Mouse (Mus musculus): ENCODE measurements at regions not wholly inside any gene's neighbourhood (a gene's known extent, or its start where the extent isn't known, plus 50 kb on each side); places are given as distances from the start of the nearest gene placed in this dataset.

- H3K9me3 ChIP-seq (replicated peaks; ENCODE audit: control insufficient read depth, low read length, poor library complexity, severe bottlenecking), result no peaks in the 10 kb centered on the region
- H3K4me3 ChIP-seq (ENCODE audit: low read depth, low read length), result no peak overlapping the region
- no peak overlapping the region for H3K9ac ChIP-seq (ENCODE audit: low read depth, low read length)
- H3K36me3 ChIP-seq (ENCODE audit: control insufficient read depth, insufficient read depth, low read length), result no peaks in the 10 kb centered on the region
- 6% methylated on average over 5 of the region's 5 CpGs for WGBS
- no peak overlapping the region for H3K4me2 ChIP-seq (ENCODE audit: low read length)
- ATAC-seq, result peak; percentile 42; the same call in 1 of the 2 replicates
- H3K27me3 ChIP-seq (ENCODE audit: control insufficient read depth, insufficient read depth, low read depth, low read length), result no peaks in the 10 kb centered on the region
- H3K27ac ChIP-seq (ENCODE audit: low read length), result no peak overlapping the region
- peaks cover 7% of the 10 kb centered on the region; the same call in 1 of the 2 replicates for H3K4me1 ChIP-seq (ENCODE audit: control insufficient read depth, insufficient read depth, low read length)
These were observed 501.5 kb downstream of the Tusc1 start for GRCm38 (mm10) chr4:92833835-92834234.

- Histone ChIP-seq H3K36me3 (ENCODE audit: control insufficient read depth, insufficient read depth, low read length) (no peaks in the 10 kb centered on the region), H3K9me3 (replicated peaks; ENCODE audit: control insufficient read depth, low read length, poor library complexity, severe bottlenecking) (no peaks in the 10 kb centered on the region), H3K4me1 (ENCODE audit: control insufficient read depth, insufficient read depth, low read length) (peaks cover 7% of the 10 kb centered on the region; the same call in 1 of the 2 replicates), H3K27ac (ENCODE audit: low read length) (no peak overlapping the region), H3K4me3 (ENCODE audit: low read depth, low read length) (no peak overlapping the region), H3K9ac (ENCODE audit: low read depth, low read length) (no peak overlapping the region), H3K4me2 (ENCODE audit: low read length) (no peak overlapping the region), H3K27me3 (ENCODE audit: control insufficient read depth, insufficient read depth, low read depth, low read length) (no peaks in the 10 kb centered on the region)
- WGBS, result 76% methylated on average over 1 of the region's 1 CpGs
- peak; percentile 60; the same call in 1 of the 2 replicates for ATAC-seq
These were observed 504.1 kb downstream of the Tusc1 start for GRCm38 (mm10) chr4:92831181-92831715.

- no peak overlapping the region for H3K4me2 ChIP-seq (ENCODE audit: low read length)
- no peaks in the 10 kb centered on the region for H3K4me1 ChIP-seq (ENCODE audit: control insufficient read depth, insufficient read depth, low read length)
- H3K9me3 ChIP-seq (replicated peaks; ENCODE audit: control insufficient read depth, low read length, poor library complexity, severe bottlenecking), result no peaks in the 10 kb centered on the region
- ATAC-seq, result no peak
- H3K4me3 ChIP-seq (ENCODE audit: low read depth, low read length), result no peak overlapping the region
- H3K27ac ChIP-seq (ENCODE audit: low read length), result no peak overlapping the region
- H3K36me3 ChIP-seq (ENCODE audit: control insufficient read depth, insufficient read depth, low read length), result no peaks in the 10 kb centered on the region
- H3K27me3 ChIP-seq (ENCODE audit: control insufficient read depth, insufficient read depth, low read depth, low read length), result no peaks in the 10 kb centered on the region
- H3K9ac ChIP-seq (ENCODE audit: low read depth, low read length), result no peak overlapping the region
These were observed 507.5 kb downstream of the Tusc1 start for GRCm38 (mm10) chr4:92827831-92828230.

GRCm38 (mm10) chr4:92827405-92827804 is 507.9 kb downstream of the Tusc1 start:
- ATAC-seq, result no peak
- Histone ChIP-seq H3K36me3 (ENCODE audit: control insufficient read depth, insufficient read depth, low read length) (no peaks in the 10 kb centered on the region), H3K4me2 (ENCODE audit: low read length) (no peak overlapping the region), H3K4me1 (ENCODE audit: control insufficient read depth, insufficient read depth, low read length) (no peaks in the 10 kb centered on the region), H3K9me3 (replicated peaks; ENCODE audit: control insufficient read depth, low read length, poor library complexity, severe bottlenecking) (no peaks in the 10 kb centered on the region), H3K27ac (ENCODE audit: low read length) (no peak overlapping the region), H3K4me3 (ENCODE audit: low read depth, low read length) (no peak overlapping the region), H3K9ac (ENCODE audit: low read depth, low read length) (no peak overlapping the region), H3K27me3 (ENCODE audit: control insufficient read depth, insufficient read depth, low read depth, low read length) (no peaks in the 10 kb centered on the region)

- Histone ChIP-seq H3K9ac (ENCODE audit: low read depth, low read length) (no peak overlapping the region), H3K4me2 (ENCODE audit: low read length) (no peak overlapping the region), H3K27me3 (ENCODE audit: control insufficient read depth, insufficient read depth, low read depth, low read length) (no peaks in the 10 kb centered on the region), H3K27ac (ENCODE audit: low read length) (no peak overlapping the region), H3K4me3 (ENCODE audit: low read depth, low read length) (no peak overlapping the region), H3K9me3 (replicated peaks; ENCODE audit: control insufficient read depth, low read length, poor library complexity, severe bottlenecking) (no peaks in the 10 kb centered on the region), H3K36me3 (ENCODE audit: control insufficient read depth, insufficient read depth, low read length) (no peaks in the 10 kb centered on the region), H3K4me1 (ENCODE audit: control insufficient read depth, insufficient read depth, low read length) (no peaks in the 10 kb centered on the region)
- ATAC-seq, result no peak
These were observed 508.3 kb downstream of the Tusc1 start for GRCm38 (mm10) chr4:92826981-92827380.

- no peak for ATAC-seq
- Histone ChIP-seq H3K9me3 (replicated peaks; ENCODE audit: control insufficient read depth, low read length, poor library complexity, severe bottlenecking) (no peaks in the 10 kb centered on the region), H3K27ac (ENCODE audit: low read length) (no peak overlapping the region), H3K4me3 (ENCODE audit: low read depth, low read length) (no peak overlapping the region), H3K27me3 (ENCODE audit: control insufficient read depth, insufficient read depth, low read depth, low read length) (no peaks in the 10 kb centered on the region), H3K9ac (ENCODE audit: low read depth, low read length) (no peak overlapping the region), H3K4me2 (ENCODE audit: low read length) (no peak overlapping the region), H3K36me3 (ENCODE audit: control insufficient read depth, insufficient read depth, low read length) (no peaks in the 10 kb centered on the region), H3K4me1 (ENCODE audit: control insufficient read depth, insufficient read depth, low read length) (no peaks in the 10 kb centered on the region)
- WGBS, result 86% methylated on average over 1 of the region's 1 CpGs
These were observed 547.2 kb downstream of the Tusc1 start for GRCm38 (mm10) chr4:92788157-92788556.

- Histone ChIP-seq H3K4me1 (ENCODE audit: control insufficient read depth, insufficient read depth, low read length) (no peaks in the 10 kb centered on the region), H3K27ac (ENCODE audit: low read length) (no peak overlapping the region), H3K9ac (ENCODE audit: low read depth, low read length) (no peak overlapping the region), H3K27me3 (ENCODE audit: control insufficient read depth, insufficient read depth, low read depth, low read length) (no peaks in the 10 kb centered on the region), H3K36me3 (ENCODE audit: control insufficient read depth, insufficient read depth, low read length) (no peaks in the 10 kb centered on the region), H3K4me2 (ENCODE audit: low read length) (no peak overlapping the region), H3K4me3 (ENCODE audit: low read depth, low read length) (no peak overlapping the region), H3K9me3 (replicated peaks; ENCODE audit: control insufficient read depth, low read length, poor library complexity, severe bottlenecking) (no peaks in the 10 kb centered on the region)
- 80% methylated on average over 4 of the region's 4 CpGs for WGBS
- no peak for ATAC-seq
These were observed 557.2 kb downstream of the Tusc1 start for GRCm38 (mm10) chr4:92778076-92778475.

- Histone ChIP-seq H3K4me2 (ENCODE audit: low read length) (no peak overlapping the region), H3K4me3 (ENCODE audit: low read depth, low read length) (no peak overlapping the region), H3K9me3 (replicated peaks; ENCODE audit: control insufficient read depth, low read length, poor library complexity, severe bottlenecking) (no peaks in the 10 kb centered on the region), H3K4me1 (ENCODE audit: control insufficient read depth, insufficient read depth, low read length) (no peaks in the 10 kb centered on the region), H3K9ac (ENCODE audit: low read depth, low read length) (no peak overlapping the region), H3K36me3 (ENCODE audit: control insufficient read depth, insufficient read depth, low read length) (no peaks in the 10 kb centered on the region), H3K27me3 (ENCODE audit: control insufficient read depth, insufficient read depth, low read depth, low read length) (no peaks in the 10 kb centered on the region), H3K27ac (ENCODE audit: low read length) (no peak overlapping the region)
- WGBS, result 23% methylated on average over 2 of the region's 2 CpGs
- ATAC-seq, result no peak
These were observed 556.5 kb upstream of the Gm12666 start for GRCm38 (mm10) chr4:92748070-92748469.

GRCm38 (mm10) chr4:92746233-92746632 is 554.7 kb upstream of the Gm12666 start:
- no peak overlapping the region for H3K9ac ChIP-seq (ENCODE audit: low read depth, low read length)
- 59% methylated on average over 2 of the region's 2 CpGs for WGBS
- H3K36me3 ChIP-seq (ENCODE audit: control insufficient read depth, insufficient read depth, low read length), result no peaks in the 10 kb centered on the region
- ATAC-seq, result no peak
- no peaks in the 10 kb centered on the region for H3K27me3 ChIP-seq (ENCODE audit: control insufficient read depth, insufficient read depth, low read depth, low read length)
- H3K4me1 ChIP-seq (ENCODE audit: control insufficient read depth, insufficient read depth, low read length), result no peaks in the 10 kb centered on the region
- no peak overlapping the region for H3K27ac ChIP-seq (ENCODE audit: low read length)
- H3K4me2 ChIP-seq (ENCODE audit: low read length), result no peak overlapping the region
- H3K4me3 ChIP-seq (ENCODE audit: low read depth, low read length), result no peak overlapping the region
- H3K9me3 ChIP-seq (replicated peaks; ENCODE audit: control insufficient read depth, low read length, poor library complexity, severe bottlenecking), result no peaks in the 10 kb centered on the region

GRCm38 (mm10) chr4:92702755-92703154 is 511.2 kb upstream of the Gm12666 start:
- H3K9ac ChIP-seq (ENCODE audit: low read depth, low read length), result no peak overlapping the region
- no peak overlapping the region for H3K4me3 ChIP-seq (ENCODE audit: low read depth, low read length)
- ATAC-seq, result no peak
- no peak overlapping the region for H3K27ac ChIP-seq (ENCODE audit: low read length)
- H3K9me3 ChIP-seq (replicated peaks; ENCODE audit: control insufficient read depth, low read length, poor library complexity, severe bottlenecking), result no peaks in the 10 kb centered on the region
- H3K4me2 ChIP-seq (ENCODE audit: low read length), result no peak overlapping the region
- no peaks in the 10 kb centered on the region for H3K27me3 ChIP-seq (ENCODE audit: control insufficient read depth, insufficient read depth, low read depth, low read length)
- H3K36me3 ChIP-seq (ENCODE audit: control insufficient read depth, insufficient read depth, low read length), result no peaks in the 10 kb centered on the region
- H3K4me1 ChIP-seq (ENCODE audit: control insufficient read depth, insufficient read depth, low read length), result no peaks in the 10 kb centered on the region

Measured in midbrain, embryonic 16.5 days (tissue).